Mouse (Mus musculus) forebrain, embryonic 13.5 days (tissue): ENCODE measurements around the gene Acbd5. TPM values are rescaled to one million over a fixed set of nuclear protein-coding genes. Genes with fewer than 3 reads are reported as not detected.
A peak's percentile ranks its signal among the peaks of the same experiment; 100 is the strongest.

Experiments used
- ATAC-seq: fragments of 200-750 bp; cut with Nextera tagmentation; 2 replicates; pipeline ENCODE4 v1.8.0; 2017
- H3K27ac ChIP-seq: fragments of 300-500 bp; sonication (generic); 2 replicates; pipeline ENCODE4 v1.5.1; 2015; ENCODE audit warnings: inconsistent platforms, mild to moderate bottlenecking, moderate library complexity
- H3K27me3 ChIP-seq: fragments of 300-500 bp; sonication (generic); 2 replicates; pipeline ENCODE4 v1.6.1; 2015; ENCODE audit warnings: mild to moderate bottlenecking, inconsistent platforms
- H3K36me3 ChIP-seq: fragments of 300-500 bp; sonication (generic); 2 replicates; pipeline ENCODE4 v1.6.1; 2015; ENCODE audit warnings: mild to moderate bottlenecking, inconsistent platforms; ENCODE audit not compliant: poor library complexity, severe bottlenecking
- H3K4me1 ChIP-seq: fragments of 300-500 bp; sonication (generic); 2 replicates; pipeline ENCODE4 v1.6.1; 2015; ENCODE audit warnings: inconsistent platforms
- H3K4me2 ChIP-seq: fragments of 300-500 bp; sonication (generic); 2 replicates; pipeline ENCODE4 v1.6.1; 2015; ENCODE audit warnings: inconsistent platforms, mild to moderate bottlenecking, moderate library complexity
- H3K4me3 ChIP-seq: fragments of 300-500 bp; sonication (generic); 2 replicates; pipeline ENCODE4 v1.5.1; 2015; ENCODE audit warnings: mild to moderate bottlenecking, inconsistent platforms
- H3K9ac ChIP-seq: fragments of 300-500 bp; sonication (generic); 2 replicates; pipeline ENCODE4 v1.6.1; 2015; ENCODE audit warnings: mild to moderate bottlenecking, inconsistent platforms
- H3K9me3 ChIP-seq: fragments of 300-500 bp; sonication (generic); replicated peaks from 2 replicates; pipeline ENCODE4 v1.6.1; 2016; ENCODE audit warnings: inconsistent platforms
- WGBS: fragments of 180-500 bp; shearing (Covaris S2); methylation state at CpG from one replicate; pipeline ENCODE4 v1.1.7; 2015; 5-methylcytosine and 5-hydroxymethylcytosine counted together
- polyA plus RNA-seq: library from polyadenylated mRNA; unstranded; fragments of >200 nt; fragmentation: Nextera tagmentation; extraction: Ambion mirVana; gene quantifications from 2 replicates; pipeline ENCODE4 v1.2.1, GENCODE M21; 2015

Gene Acbd5
- polyA plus RNA-seq, 1 experiment from 2014 or later = 65.7 TPM

DNA sequence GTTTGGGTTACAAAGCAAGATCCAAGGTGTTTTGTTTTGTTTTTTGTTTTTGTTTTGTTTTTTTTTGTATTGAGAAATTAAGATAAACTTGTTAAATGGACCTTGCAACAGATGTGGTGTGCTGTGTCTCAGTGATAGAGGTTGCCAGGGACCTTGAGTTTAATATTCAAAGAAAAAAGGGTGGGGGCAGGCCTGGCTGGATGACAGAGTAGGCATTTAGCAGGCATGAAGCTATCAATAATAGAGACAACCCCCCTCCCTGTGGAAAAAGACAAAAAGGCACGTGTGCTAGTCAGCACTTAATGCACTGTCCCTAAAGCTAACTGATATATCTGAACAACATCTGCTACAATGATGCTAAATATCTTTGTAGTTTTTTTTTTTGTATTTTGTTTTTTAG, 3.4 kb downstream of the Acbd5 start:
- WGBS = 83% methylated on average over 1 of the region's 1 CpGs
- Histone ChIP-seq H3K27ac (no peak overlapping the region), H3K4me3 (no peak overlapping the region), H3K4me1 (peaks cover 10% of the 10 kb centered on the region), H3K27me3 (no peaks in the 10 kb centered on the region), H3K36me3 (peaks cover 16% of the 10 kb centered on the region), H3K9ac (no peak overlapping the region), H3K4me2 (no peak overlapping the region), H3K9me3 (no peaks in the 10 kb centered on the region)
- ATAC-seq = no peak

DNA sequence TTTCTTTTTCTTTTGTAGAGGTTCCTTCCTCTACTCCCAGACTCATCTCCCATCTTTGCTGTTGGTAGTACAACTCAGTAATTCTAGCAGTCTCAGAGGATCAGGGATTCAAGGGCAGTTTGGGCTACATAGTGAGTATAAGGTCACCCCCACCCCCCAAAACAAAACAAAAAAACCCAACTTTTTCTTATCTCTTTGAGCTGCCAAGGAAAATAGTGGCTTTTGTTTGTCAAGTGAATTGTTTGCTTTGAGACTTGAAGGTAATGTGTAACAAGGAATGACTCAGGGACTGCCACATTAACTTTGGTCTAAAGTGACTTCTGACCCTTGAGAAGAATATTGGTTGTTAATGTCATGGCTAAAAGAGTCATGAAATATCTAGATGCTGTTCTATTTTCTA, 7.9 kb downstream of the Acbd5 start:
- ATAC-seq = no peak
- Histone ChIP-seq H3K36me3 (peaks cover 47% of the 10 kb centered on the region), H3K27me3 (no peaks in the 10 kb centered on the region), H3K4me2 (no peak overlapping the region), H3K4me1 (0 out of 2 replicates have a peak, but pooled peaks cover 2% of the 10 kb centered on the region), H3K9ac (no peak overlapping the region), H3K4me3 (no peak overlapping the region), H3K27ac (no peak overlapping the region), H3K9me3 (no peaks in the 10 kb centered on the region)

DNA sequence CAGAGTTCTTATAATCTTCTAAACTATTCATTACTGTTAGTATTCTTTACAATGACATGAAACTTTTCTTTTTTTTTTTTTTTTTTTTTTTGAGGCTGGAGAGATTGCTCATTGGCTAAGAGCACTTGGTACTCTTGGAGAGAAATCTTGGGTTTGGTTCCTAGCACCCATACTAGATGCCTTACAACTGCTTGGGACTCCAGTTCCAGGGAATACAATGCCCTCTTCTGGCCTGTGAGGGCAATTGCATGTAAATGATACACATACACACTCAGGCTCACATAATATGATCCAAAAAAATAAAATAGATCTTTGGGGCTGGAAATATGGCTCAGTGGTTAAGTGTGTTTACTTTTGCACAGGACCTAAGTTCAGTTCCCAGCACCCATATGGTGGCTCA, 8.8 kb downstream of the Acbd5 start:
- no peak for ATAC-seq

DNA sequence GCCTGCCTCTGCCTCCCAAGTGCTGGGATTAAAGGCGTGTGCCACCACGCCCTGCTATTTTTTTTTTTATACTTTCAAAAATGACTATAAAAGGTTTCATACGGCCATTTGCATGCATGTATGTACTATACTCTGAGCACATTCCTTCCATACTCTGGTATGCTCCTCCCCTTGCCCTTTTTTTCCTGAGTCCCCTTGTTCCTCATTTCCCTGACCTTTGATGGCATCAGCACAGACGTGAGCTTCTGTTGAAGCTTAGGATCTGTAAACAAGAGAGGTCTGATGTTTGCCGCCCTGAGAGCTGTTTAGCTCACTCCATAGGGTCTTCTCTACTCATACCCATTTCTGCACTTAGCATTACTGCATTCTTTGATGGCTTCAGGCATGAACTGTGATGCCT, 9.7 kb downstream of the Acbd5 start:
- Histone ChIP-seq H3K36me3 (peaks cover 63% of the 10 kb centered on the region), H3K4me1 (no peaks in the 10 kb centered on the region)
- WGBS = 89% methylated on average over 5 of the region's 5 CpGs

More for the DNA sequence above, 8.8 kb downstream of the Acbd5 start:
- H3K9ac ChIP-seq = no peak overlapping the region
- no peak overlapping the region for H3K27ac ChIP-seq
- H3K36me3 ChIP-seq = peaks cover 55% of the 10 kb centered on the region
- no peaks in the 10 kb centered on the region for H3K9me3 ChIP-seq
- no peak overlapping the region for H3K4me3 ChIP-seq
- no peaks in the 10 kb centered on the region for H3K4me1 ChIP-seq
- H3K27me3 ChIP-seq = no peaks in the 10 kb centered on the region
- H3K4me2 ChIP-seq = no peak overlapping the region

DNA sequence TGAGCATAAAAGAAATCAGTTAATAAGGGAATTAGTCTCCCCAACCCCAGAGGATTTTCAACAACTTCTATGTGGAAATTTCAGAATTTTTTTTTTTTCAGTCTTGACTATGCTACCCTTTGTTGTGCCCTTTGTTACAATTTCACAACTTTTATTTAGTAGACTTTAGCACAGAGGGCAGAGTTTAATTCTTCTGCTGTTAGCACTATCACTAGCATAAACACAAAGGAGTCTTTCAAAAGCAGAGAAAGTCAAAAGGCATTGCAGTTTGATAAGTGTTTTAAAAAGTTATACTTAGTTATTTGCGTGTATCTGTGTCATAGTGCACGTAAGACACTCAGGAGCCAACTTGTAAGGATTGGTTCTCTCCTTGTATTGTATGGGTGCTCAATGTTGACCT, 10.6 kb downstream of the Acbd5 start:
- H3K9me3 ChIP-seq = no peaks in the 10 kb centered on the region
- no peak overlapping the region for H3K27ac ChIP-seq
- no peak overlapping the region for H3K4me3 ChIP-seq
- H3K27me3 ChIP-seq = no peaks in the 10 kb centered on the region
- H3K9ac ChIP-seq = no peak overlapping the region
- H3K4me1 ChIP-seq = no peaks in the 10 kb centered on the region
- ATAC-seq = no peak
- WGBS = 95% methylated on average over 2 of the region's 2 CpGs
- no peak overlapping the region for H3K4me2 ChIP-seq
- peaks cover 70% of the 10 kb centered on the region for H3K36me3 ChIP-seq

More for the DNA sequence above, 9.7 kb downstream of the Acbd5 start:
- no peak for ATAC-seq
- Histone ChIP-seq H3K27me3 (no peaks in the 10 kb centered on the region), H3K9me3 (no peaks in the 10 kb centered on the region), H3K27ac (no peak overlapping the region), H3K9ac (no peak overlapping the region), H3K4me2 (no peak overlapping the region), H3K4me3 (no peak overlapping the region)

DNA sequence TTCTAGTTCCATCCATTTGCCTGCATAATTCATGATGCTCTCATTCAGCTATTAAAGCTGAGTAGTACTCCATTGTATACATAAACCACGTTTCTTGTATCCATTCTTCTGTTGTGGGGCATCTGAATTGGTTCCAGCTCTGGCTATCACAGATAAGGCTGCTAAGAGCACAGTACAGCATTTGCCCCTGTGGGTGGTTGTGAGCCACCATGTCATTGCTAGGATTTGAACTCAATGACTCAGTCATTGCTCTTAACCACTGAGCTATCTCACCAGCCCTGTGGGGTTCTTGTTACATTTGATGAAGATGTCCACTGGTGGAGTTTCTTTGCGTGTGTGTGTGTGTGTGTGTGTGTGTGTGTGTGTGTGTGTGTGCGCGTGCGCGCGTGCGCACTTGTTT, 16.6 kb downstream of the Acbd5 start:
- Histone ChIP-seq H3K27me3 (no peaks in the 10 kb centered on the region), H3K4me3 (no peak overlapping the region), H3K4me1 (no peaks in the 10 kb centered on the region), H3K27ac (no peak overlapping the region), H3K36me3 (peaks cover 74% of the 10 kb centered on the region), H3K9me3 (no peaks in the 10 kb centered on the region), H3K4me2 (no peak overlapping the region), H3K9ac (no peak overlapping the region)
- 94% methylated on average over 8 of the region's 8 CpGs for WGBS
- ATAC-seq = no peak

DNA sequence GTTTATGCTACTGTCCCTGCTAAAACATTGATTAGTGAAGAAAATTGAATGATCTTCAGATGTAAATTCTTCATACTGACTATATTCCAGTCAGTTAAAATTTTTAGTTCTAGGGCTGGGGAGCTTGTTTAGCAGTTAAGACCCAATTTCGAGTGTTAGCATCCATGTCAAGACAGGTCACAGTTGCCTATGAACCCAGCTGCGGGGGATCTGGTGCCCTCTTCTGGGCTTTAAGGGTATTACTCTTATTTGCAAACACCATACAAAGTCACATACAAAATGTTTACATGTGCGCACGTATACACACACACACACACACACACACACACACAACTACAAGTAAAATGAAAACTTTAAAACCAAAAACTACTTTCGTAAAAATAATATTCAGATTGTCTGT, 24.2 kb downstream of the Acbd5 start:
- no peak for ATAC-seq
- H3K9ac ChIP-seq = no peak overlapping the region
- peaks cover 82% of the 10 kb centered on the region for H3K36me3 ChIP-seq
- H3K9me3 ChIP-seq = no peaks in the 10 kb centered on the region
- H3K27me3 ChIP-seq = no peaks in the 10 kb centered on the region
- H3K4me3 ChIP-seq = no peak overlapping the region
- H3K27ac ChIP-seq = no peak overlapping the region
- no peaks in the 10 kb centered on the region for H3K4me1 ChIP-seq
- 50% methylated on average over 5 of the region's 5 CpGs for WGBS
- H3K4me2 ChIP-seq = no peak overlapping the region

DNA sequence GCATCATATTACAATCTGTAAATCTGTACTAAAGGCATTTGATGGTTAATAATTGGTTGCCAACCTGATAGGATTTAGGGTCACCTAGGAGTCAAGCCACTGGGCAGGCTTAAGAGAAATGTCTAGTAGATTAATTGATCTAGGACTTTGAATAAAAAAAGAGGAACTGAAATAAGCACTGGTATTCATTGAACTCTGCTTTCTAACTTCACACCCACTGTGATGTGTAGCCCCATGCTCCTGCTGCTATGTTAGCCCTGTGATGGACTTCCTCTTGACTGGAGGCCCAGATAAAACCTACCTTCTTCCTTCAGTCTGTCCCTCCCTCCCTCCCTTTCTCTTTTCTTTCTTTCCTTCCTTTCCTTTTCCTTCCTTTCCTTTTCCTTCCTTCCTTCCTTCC, 29.1 kb downstream of the Acbd5 start:
- no peak for ATAC-seq
- peaks cover 50% of the 10 kb centered on the region for H3K36me3 ChIP-seq

DNA sequence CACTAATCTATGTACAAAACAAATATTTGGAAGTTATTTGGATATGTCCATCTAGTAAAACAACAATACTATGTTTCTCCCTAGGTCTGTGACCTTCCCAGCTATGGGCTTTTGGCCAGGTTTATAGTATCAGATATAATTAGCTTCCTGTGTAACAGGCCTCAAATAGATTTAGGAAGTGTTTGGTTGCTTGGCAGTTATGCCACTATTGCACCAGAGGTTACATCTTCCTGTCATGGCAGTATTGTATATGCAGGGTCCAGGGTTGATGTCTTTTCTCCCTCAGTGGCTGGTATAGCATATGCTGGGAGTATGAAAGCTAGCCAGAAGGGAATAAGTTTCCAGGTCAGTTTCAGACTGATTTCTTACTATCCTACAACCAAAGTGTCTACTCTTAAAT, 34.3 kb downstream of the Acbd5 start:
- H3K4me2 ChIP-seq = no peak overlapping the region
- H3K27ac ChIP-seq = no peak overlapping the region
- H3K9ac ChIP-seq = no peak overlapping the region
- no peak overlapping the region for H3K4me3 ChIP-seq
- H3K36me3 ChIP-seq = peaks cover 25% of the 10 kb centered on the region
- ATAC-seq = no peak
- H3K27me3 ChIP-seq = no peaks in the 10 kb centered on the region
- no peaks in the 10 kb centered on the region for H3K9me3 ChIP-seq
- no peaks in the 10 kb centered on the region for H3K4me1 ChIP-seq

More for the DNA sequence above, 29.1 kb downstream of the Acbd5 start:
- no peaks in the 10 kb centered on the region for H3K4me1 ChIP-seq
- no peak overlapping the region for H3K27ac ChIP-seq
- H3K27me3 ChIP-seq = no peaks in the 10 kb centered on the region
- no peak overlapping the region for H3K4me2 ChIP-seq
- H3K9ac ChIP-seq = no peak overlapping the region
- no peaks in the 10 kb centered on the region for H3K9me3 ChIP-seq
- H3K4me3 ChIP-seq = no peak overlapping the region

DNA sequence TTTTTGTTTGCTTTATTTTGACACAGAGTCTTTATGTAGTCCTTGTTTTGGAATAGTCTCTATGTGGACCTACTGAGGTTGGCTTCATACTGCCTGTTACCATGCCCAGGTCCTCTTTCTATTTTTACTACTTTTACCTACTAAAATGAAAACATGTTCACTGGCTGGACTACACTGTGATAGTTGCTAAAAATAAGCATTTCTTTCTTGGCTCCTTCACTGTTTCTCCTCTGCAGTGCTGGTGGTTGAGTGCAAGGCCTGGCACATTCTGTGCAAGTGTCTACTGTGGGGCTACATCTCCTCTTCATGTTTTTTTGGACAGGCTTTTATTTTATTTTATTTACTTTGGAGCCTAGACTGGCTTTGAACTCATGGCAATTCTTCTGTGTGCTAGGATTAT, 51.6 kb downstream of the Acbd5 start:
- H3K27ac ChIP-seq = no peak overlapping the region
- no peaks in the 10 kb centered on the region for H3K27me3 ChIP-seq
- H3K36me3 ChIP-seq = peaks cover 21% of the 10 kb centered on the region
- no peak overlapping the region for H3K4me3 ChIP-seq
- no peak for ATAC-seq
- no peaks in the 10 kb centered on the region for H3K4me1 ChIP-seq
- no peaks in the 10 kb centered on the region for H3K9me3 ChIP-seq
- H3K4me2 ChIP-seq = no peak overlapping the region
- no peak overlapping the region for H3K9ac ChIP-seq

DNA sequence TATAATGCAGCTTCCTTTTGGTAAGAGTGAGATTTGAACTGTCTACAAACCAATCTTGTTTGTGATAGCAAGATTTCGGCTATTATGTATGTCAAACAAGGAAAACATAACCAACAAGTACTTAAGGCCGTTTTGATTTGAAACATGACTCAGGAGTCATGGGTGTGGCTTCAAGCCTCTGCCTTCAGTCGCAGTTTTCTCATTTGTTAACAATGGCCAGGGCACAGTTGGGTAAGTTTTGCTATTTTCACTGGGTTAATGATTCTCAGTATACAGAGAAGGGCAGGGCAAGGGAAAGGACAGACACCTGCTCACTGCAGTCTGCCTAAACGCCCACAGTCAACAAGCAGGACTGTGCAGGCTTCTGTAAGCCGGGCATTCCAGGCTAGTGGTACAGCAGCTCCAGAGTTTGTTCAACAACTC, 87.2 kb downstream of the Acbd5 start:
- peak overlapping the region; percentile 84 for H3K9ac ChIP-seq
- H3K27ac ChIP-seq = peak overlapping the region; percentile 99; the same call in 1 of the 2 replicates
- peaks cover 37% of the 10 kb centered on the region for H3K4me1 ChIP-seq
- no peaks in the 10 kb centered on the region for H3K36me3 ChIP-seq
- peak overlapping the region; percentile 75 for H3K4me2 ChIP-seq
- 9% methylated on average over 5 of the region's 5 CpGs for WGBS
- peak overlapping the region; percentile 85 for H3K4me3 ChIP-seq
- no peaks in the 10 kb centered on the region for H3K9me3 ChIP-seq
- peak; percentile 8 for ATAC-seq
- no peaks in the 10 kb centered on the region for H3K27me3 ChIP-seq

DNA sequence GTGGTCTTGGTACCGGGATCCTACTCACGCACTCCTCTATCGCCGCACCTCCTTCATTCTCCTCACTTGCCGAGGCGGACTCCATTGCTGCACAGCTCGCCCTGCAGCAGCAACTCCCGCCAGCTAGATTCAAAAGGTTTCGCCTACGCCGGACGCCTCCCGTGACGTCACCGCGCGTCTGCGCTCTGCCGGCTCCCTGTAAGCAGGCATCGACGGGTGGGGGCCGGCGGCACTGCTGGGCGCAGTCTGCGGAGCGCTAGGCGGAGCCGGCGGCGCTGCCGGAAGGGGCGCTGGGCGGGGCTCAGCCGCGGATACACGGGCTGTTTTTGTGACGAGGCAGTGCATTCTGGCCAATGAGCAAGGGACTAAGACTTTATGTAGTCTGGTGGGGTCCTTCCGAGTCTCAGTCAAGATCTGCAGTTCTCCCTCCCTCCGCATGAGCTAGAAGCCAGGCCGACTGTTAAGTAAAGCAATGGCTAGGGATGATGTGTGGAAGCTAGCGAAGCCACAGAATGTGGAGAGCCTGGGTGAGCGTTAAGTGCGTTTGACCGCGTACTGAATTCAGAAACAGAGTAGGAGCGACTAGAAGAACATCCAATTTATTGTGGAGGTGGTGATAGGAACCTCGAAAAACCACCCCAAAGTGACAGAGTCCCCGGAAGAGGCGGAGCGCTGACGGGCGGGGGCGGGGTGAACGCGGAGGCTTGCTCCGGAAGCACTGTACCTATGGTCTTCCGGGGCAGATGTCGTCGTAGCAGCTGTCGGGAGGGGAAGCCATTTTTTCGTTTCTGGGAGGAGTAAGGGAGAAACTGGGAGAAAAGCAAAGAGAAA, 88.0 kb downstream of the Acbd5 start, which contains the start of the genes Mastl and Yme1l1:
Gene Mastl (minus strand): TSS at position 248 of the 831 bp plus-strand sequence.
Gene Yme1l1 (plus strand): TSS at position 593 of the 831 bp plus-strand sequence.
- Histone ChIP-seq H3K4me3 (peak within 1 kb of the TSS; percentile 85), H3K27ac (peak within 1 kb of the TSS; percentile 99), H3K36me3 (peaks cover 2% of the 10 kb centered on the region), H3K9ac (peak within 1 kb of the TSS; percentile 84), H3K27me3 (no peaks in the 10 kb centered on the region), H3K9me3 (no peaks in the 10 kb centered on the region), H3K4me1 (peaks cover 37% of the 10 kb centered on the region), H3K4me2 (peak within 1 kb of the TSS; percentile 75)
- under 1% methylated on average over 61 of the region's 61 CpGs for WGBS
- peak; percentile 99 for ATAC-seq

DNA sequence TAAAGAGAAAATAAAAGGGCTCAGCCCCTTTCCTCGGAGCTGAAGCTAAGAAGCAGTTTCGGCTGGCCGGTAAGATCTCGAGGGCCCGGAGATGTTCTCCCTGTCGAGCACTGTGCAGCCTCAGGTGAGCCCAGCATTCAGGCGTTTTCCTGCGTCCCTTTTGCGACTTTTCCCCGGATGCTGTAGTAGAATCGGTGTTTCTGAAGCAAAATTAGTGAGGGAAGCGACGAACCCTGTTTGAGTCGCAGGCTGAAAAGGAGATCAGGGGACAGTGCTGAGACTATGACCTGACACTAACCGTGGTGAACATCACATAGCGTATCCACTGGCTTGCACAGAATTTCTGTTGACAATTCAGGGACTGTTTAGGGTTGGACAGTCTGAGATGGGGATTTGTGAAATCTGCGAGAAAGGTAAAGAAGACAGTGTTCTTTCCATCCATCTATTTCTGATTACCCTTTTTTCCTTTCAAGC, 88.7 kb downstream of the Acbd5 start:
- Histone ChIP-seq H3K4me2 (peak overlapping the region; percentile 75), H3K36me3 (peaks cover 9% of the 10 kb centered on the region), H3K9me3 (no peaks in the 10 kb centered on the region), H3K9ac (peak overlapping the region; percentile 84), H3K27me3 (no peaks in the 10 kb centered on the region), H3K4me3 (peak overlapping the region; percentile 85), H3K27ac (peak overlapping the region; percentile 99), H3K4me1 (peaks cover 37% of the 10 kb centered on the region)
- peak; percentile 23 for ATAC-seq
- 0% methylated on average over 17 of the region's 17 CpGs for WGBS
